Mouse (Mus musculus) liver, adult 2 months (tissue): Measurements from ENCODE around the gene Chpf. TPM values are rescaled to one million over a fixed set of nuclear protein-coding genes. Genes with fewer than 3 reads are reported as not detected.

ENCODE experiments used
- DNase-seq: peaks from one replicate; pipeline ENCODE4 v3.0.0-alpha.2; 2011; ENCODE audit warnings: low read depth, low spot score; ENCODE audit errors: extremely low read depth
- H3K27ac ChIP-seq: fragments of 200-500 bp; replicated peaks from 2 replicates; pipeline ENCODE4 v1.5.1; 2012; ENCODE audit warnings: low read depth, mild to moderate bottlenecking, control low read depth, inconsistent platforms, low read length; ENCODE audit not compliant: insufficient read depth
- H3K27me3 ChIP-seq: fragments of 200-500 bp; 2 replicates; pipeline ENCODE4 v1.6.1; 2012; ENCODE audit warnings: mild to moderate bottlenecking, moderate library complexity, low read length, inconsistent platforms; ENCODE audit not compliant: control insufficient read depth, insufficient read depth
- H3K36me3 ChIP-seq: fragments of 200-500 bp; 2 replicates; pipeline ENCODE4 v1.6.1; 2012; ENCODE audit warnings: low read length, inconsistent platforms; ENCODE audit not compliant: control insufficient read depth, insufficient read depth
- H3K4me1 ChIP-seq: fragments of 200-500 bp; 2 replicates; pipeline ENCODE4 v1.6.1; 2011; ENCODE audit warnings: low read length; ENCODE audit not compliant: control insufficient read depth, insufficient read depth
- H3K4me3 ChIP-seq: fragments of 200-500 bp; 2 replicates; pipeline ENCODE4 v1.5.1; 2011; ENCODE audit warnings: low read depth, mild to moderate bottlenecking, control low read depth, low read length, moderate library complexity; ENCODE audit not compliant: insufficient read depth
- H3K79me2 ChIP-seq: fragments of 200-500 bp; 2 replicates; pipeline ENCODE4 v1.6.1; 2012; ENCODE audit warnings: inconsistent platforms, mild to moderate bottlenecking, low read length, moderate library complexity; ENCODE audit not compliant: control insufficient read depth, insufficient read depth
- H3K9ac ChIP-seq: fragments of 200-500 bp; 2 replicates; pipeline ENCODE4 v1.6.1; 2012; ENCODE audit warnings: low read depth, mild to moderate bottlenecking, control low read depth, inconsistent platforms, low read length
- CTCF ChIP-seq: fragments of 200-500 bp; IDR thresholded peaks from 2 replicates; pipeline ENCODE4 v1.5.1; 2011; ENCODE audit warnings: low read depth, low read length, control low read depth
- POLR2A ChIP-seq: fragments of 200-500 bp; IDR thresholded peaks from 2 replicates; pipeline ENCODE4 v1.6.1; 2011; ENCODE audit warnings: low read length, control low read depth; ENCODE audit not compliant: insufficient read depth; ENCODE audit errors: extremely low read depth
- WGBS: fragments of 180-500 bp; shearing (Covaris S2); methylation state at CpG from one replicate; pipeline ENCODE4 v1.1.7; 2018; 5-methylcytosine and 5-hydroxymethylcytosine counted together
- polyA plus RNA-seq: library from polyadenylated mRNA; depleted of rRNA; stranded (reverse); fragments of >200 nt; gene quantifications from 2 replicates; pipeline ENCODE4 v1.2.3, GENCODE M21; 2012
- total RNA-seq: library from RNA; depleted of rRNA; stranded (reverse); fragments of >200 nt; gene quantifications from 2 replicates; pipeline ENCODE4 v1.2.3, GENCODE M21; 2014

Gene Chpf
- total and polyA plus RNA-seq, 2 experiments: 1.4 to 3.4 TPM

DNA sequence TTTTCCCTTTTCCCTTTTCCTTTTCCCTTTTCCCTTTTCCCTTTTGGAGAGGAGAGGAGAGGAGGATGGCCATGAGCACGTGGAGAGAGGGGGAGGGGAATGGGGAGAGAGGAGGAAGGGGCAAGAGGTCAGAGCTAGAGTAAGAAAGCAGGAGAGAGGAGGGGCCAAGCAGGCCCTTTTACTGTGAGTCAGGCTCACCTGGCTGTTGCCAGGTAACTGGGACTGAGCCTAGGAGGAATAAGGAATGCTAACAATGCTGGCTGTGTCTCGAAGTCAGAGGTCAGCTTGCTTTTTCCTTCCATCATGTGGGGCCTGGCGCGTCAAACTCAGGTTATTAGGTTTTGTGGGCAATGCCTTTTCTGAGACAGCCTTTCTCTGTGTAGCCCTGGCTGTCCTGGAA lies 38.9 kb upstream of the Chpf start:
- H3K27me3 ChIP-seq: no peaks in the 10 kb centered on the region
- 68% methylated on average over 4 of the region's 4 CpGs for WGBS
- no peaks in the 10 kb centered on the region for H3K36me3 ChIP-seq
- no peaks in the 10 kb centered on the region for H3K79me2 ChIP-seq
- DNase-seq: no peak
- no peak overlapping the region for H3K27ac ChIP-seq
- no peak overlapping the region for H3K4me3 ChIP-seq
- H3K9ac ChIP-seq: no peak overlapping the region
- TF ChIP-seq CTCF: no peak
- no peak for TF ChIP-seq POLR2A
- H3K4me1 ChIP-seq: peaks cover 2% of the 10 kb centered on the region; the same call in 1 of the 2 replicates

DNA sequence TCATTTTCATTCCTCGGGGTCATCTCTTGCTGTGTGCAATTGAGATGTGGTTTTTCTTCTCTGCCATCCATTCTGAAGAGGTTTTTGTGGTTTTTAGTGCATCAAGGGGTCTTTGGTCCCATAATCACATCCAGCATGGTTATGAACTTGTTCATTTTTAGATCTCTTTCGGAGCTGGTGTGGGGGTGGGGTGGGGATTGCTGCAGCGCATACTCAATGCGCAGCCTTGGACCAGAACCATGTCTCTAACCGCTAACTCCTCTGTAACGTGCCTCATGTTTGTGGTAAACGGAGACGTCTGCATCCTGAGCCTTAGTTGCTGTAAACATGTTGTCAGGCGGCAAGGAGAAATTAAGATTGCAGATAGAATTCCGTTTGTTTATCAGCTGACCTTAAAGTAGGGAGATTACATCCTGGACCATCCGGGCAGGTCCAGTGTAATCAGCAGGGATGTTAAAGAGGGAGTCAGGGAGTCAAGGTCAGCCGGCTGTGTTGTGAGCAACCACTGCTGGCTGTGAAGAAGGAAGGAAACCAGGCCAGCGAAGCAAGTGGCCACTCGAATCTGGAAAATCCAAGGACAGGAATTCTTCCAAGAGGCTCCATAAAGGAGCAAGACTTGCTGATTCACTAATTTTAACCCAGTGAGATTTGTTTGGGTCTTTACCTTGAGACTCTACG lies 37.7 kb upstream of the Chpf start:
- Histone ChIP-seq H3K36me3 (no peaks in the 10 kb centered on the region), H3K27ac (no peak overlapping the region), H3K27me3 (no peaks in the 10 kb centered on the region), H3K4me1 (peaks cover 2% of the 10 kb centered on the region; the same call in 1 of the 2 replicates), H3K9ac (no peak overlapping the region), H3K79me2 (no peaks in the 10 kb centered on the region), H3K4me3 (no peak overlapping the region)
- WGBS: 64% methylated on average over 15 of the region's 15 CpGs
- no peak for DNase-seq
- no peak for TF ChIP-seq POLR2A
- TF ChIP-seq CTCF: no peak

DNA sequence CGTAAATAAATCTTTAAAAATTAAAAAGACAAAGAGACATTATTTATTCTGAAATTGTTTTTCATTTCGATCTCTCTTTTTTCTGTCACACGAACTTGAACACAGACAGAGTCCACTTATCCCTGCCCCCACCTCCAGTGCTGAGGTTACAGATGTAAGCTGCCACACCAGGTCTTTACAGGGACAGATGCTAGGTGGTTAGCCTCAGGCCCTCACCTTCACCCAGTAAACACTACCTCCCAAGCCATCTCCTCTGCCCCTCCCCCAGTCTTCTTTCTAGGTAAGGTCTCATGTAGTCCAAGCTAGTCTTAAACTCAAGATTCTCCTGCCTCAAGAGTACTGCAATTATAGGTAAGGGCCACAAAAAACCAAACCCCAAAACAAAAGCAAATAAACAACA lies 33.4 kb upstream of the Chpf start:
- Histone ChIP-seq H3K4me1 (no peaks in the 10 kb centered on the region), H3K27me3 (peaks cover 7% of the 10 kb centered on the region; the same call in 1 of the 2 replicates), H3K9ac (no peak overlapping the region), H3K36me3 (no peaks in the 10 kb centered on the region), H3K79me2 (no peaks in the 10 kb centered on the region), H3K27ac (no peak overlapping the region), H3K4me3 (no peak overlapping the region)
- no peak for DNase-seq
- TF ChIP-seq POLR2A (no peak), CTCF (no peak)
- 85% methylated on average over 3 of the region's 3 CpGs for whole genome bisulfite sequencing

DNA sequence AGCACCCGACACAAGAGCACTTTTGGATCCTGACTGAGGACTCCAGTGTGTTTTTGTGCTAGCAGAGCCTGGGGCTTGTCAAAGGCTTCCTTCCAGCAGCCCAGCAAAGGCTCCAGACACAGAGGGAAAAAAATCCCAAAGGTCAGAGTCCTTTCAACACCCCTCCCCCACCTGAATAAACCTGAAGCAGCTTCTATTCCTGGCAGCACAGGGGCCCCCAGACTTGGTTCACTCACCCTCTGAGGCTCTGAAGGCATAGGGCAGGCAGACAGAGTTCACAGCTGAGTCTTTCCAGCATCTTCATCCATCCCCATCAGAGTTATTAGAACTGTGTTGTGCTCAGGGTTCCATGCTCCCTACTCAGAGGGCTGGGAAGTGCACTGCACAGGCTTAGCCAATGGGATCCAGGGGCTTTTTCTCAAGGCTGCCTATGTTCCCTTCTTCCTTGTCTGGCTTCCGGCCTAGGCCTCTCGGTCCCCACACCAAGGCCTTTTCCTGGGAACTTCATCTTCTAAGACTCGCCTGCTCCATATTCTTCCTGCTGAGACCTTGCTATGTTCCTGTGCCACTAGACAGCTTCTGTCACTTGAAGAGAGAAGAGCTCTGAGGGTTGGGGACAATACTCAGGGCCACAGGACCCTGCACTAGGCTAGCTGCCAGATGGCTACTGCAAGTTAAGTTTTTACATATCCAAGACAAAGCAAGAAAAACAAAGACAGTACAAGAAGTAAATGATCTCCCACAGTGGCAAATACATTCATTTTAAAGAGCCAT lies 32.5 kb upstream of the Chpf start:
- 82% methylated on average over 4 of the region's 4 CpGs for WGBS
- no peak for DNase-seq
- Histone ChIP-seq H3K27me3 (peaks cover 12% of the 10 kb centered on the region; the same call in 1 of the 2 replicates), H3K36me3 (no peaks in the 10 kb centered on the region), H3K4me1 (no peaks in the 10 kb centered on the region), H3K27ac (no peak overlapping the region), H3K79me2 (no peaks in the 10 kb centered on the region), H3K4me3 (no peak overlapping the region), H3K9ac (no peak overlapping the region)
- TF ChIP-seq CTCF (no peak), POLR2A (no peak)

DNA sequence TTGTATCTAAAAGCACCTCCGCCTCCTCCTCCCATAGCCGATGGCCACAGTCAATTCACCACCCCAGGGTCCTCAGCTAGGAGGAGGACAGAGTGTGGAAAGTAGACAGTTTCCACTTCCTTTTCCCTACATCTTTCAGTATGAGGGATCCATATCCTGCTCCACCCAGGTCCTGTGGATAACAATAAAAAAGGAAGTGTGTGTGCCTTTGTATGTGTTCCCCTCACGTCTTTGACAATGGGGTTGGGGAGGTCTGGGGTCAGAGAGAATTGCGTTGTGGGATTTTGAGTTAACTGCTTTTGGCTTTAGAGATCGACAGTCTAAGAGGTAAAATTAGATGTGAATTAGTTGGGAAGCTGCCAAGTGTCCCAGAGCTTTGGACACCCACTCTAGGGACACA lies 31.0 kb upstream of the Chpf start:
- Histone ChIP-seq H3K79me2 (no peaks in the 10 kb centered on the region), H3K27ac (no peak overlapping the region), H3K27me3 (peaks cover 25% of the 10 kb centered on the region), H3K4me3 (no peak overlapping the region), H3K9ac (no peak overlapping the region), H3K4me1 (no peaks in the 10 kb centered on the region), H3K36me3 (no peaks in the 10 kb centered on the region)
- no peak for TF ChIP-seq CTCF
- no peak for TF ChIP-seq POLR2A
- WGBS: 69% methylated on average over 5 of the region's 5 CpGs
- no peak for DNase-seq

DNA sequence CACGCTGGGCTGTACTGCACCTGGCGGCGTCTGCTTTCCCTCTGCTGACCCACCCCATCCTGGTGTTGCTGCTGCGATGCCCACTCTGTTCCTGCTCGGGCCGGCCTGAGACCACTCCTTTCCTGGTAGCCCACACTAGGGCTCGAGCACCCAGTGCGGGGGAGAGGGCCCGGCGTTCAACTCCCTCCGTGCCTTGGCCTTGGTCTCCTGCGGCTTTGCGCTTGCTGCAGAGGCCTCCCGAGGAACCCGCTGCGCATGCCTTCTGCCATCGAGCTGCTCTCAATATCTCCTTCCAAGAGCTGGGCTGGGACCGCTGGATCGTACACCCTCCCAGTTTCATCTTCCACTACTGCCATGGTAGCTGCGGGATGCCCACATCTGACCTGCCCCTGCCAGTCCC lies 30.5 kb upstream of the Chpf start:
- TF ChIP-seq CTCF (no peak), POLR2A (no peak)
- Histone ChIP-seq H3K36me3 (no peaks in the 10 kb centered on the region), H3K4me1 (no peaks in the 10 kb centered on the region), H3K27me3 (peaks cover 26% of the 10 kb centered on the region), H3K9ac (no peak overlapping the region), H3K27ac (no peak overlapping the region), H3K79me2 (no peaks in the 10 kb centered on the region), H3K4me3 (no peak overlapping the region)
- WGBS: 75% methylated on average over 20 of the region's 20 CpGs
- no peak for DNase-seq
